Mouse (Mus musculus): ENCODE results near the gene Apol8. TPM values are rescaled to one million over a fixed set of nuclear protein-coding genes. Genes with fewer than 3 reads are reported as not detected.
"Not testable (repeated sequence)": the region's sequence is repeated elsewhere in the genome, so short reads cannot be mapped to it uniquely, and the experiment has no call there.

Gene Apol8
- polyA plus RNA-seq, 1 experiment from 2014 or later, result 0.26 TPM

- DNase-seq (ENCODE audit: low spot score), result peak; percentile 34
- no peak overlapping the region for H3K4me3 ChIP-seq (ENCODE audit: low read depth, low read length)
- no peaks in the 10 kb centered on the region for H3K9me3 ChIP-seq (ENCODE audit: low read length)
- no peaks in the 10 kb centered on the region for H3K27me3 ChIP-seq (replicated peaks; ENCODE audit: insufficient read depth, low read length)
- TF ChIP-seq EP300 (IDR thresholded peaks at IDR 0.05) (no peak), CTCF (IDR thresholded peaks at IDR 0.05) (peak; percentile 66)
- no peak overlapping the region for H3K4me2 ChIP-seq (replicated peaks; ENCODE audit: low read depth, low read length)
- H3K4me1 ChIP-seq (ENCODE audit: insufficient read depth, low read depth, low read length), result no peaks in the 10 kb centered on the region
- ATAC-seq, result peak; percentile 59; the same call in 1 of the 2 replicates
- no peak overlapping the region for H3K9ac ChIP-seq (replicated peaks; ENCODE audit: low read depth)
- H3K27ac ChIP-seq (ENCODE audit: low read length), result no peak overlapping the region
- 68% methylated on average over 9 of the region's 9 CpGs for WGBS
- no peaks in the 10 kb centered on the region for H3K36me3 ChIP-seq (ENCODE audit: insufficient read depth, low read length)
Observed at GRCm38 (mm10) chr15:77740511-77741297, 16.1 kb downstream of the Apol8 start.

- not testable (repeated sequence) for H3K9me3 ChIP-seq (ENCODE audit: low read length); H3K36me3 ChIP-seq (ENCODE audit: insufficient read depth, low read length); H3K27ac ChIP-seq (ENCODE audit: low read length); H3K27me3 ChIP-seq (replicated peaks; ENCODE audit: insufficient read depth, low read length); H3K4me3 ChIP-seq (ENCODE audit: low read depth, low read length); DNase-seq (ENCODE audit: low spot score); H3K4me1 ChIP-seq (ENCODE audit: insufficient read depth, low read depth, low read length); ATAC-seq; H3K4me2 ChIP-seq (replicated peaks; ENCODE audit: low read depth, low read length); H3K9ac ChIP-seq (replicated peaks; ENCODE audit: low read depth)
- 30% methylated on average over 4 of the region's 4 CpGs for WGBS
Observed at GRCm38 (mm10) chr15:77733903-77734302, 22.9 kb downstream of the Apol8 start.

- ATAC-seq (peak; percentile 60; the same call in 1 of the 2 replicates), DNase-seq (ENCODE audit: low spot score) (peak; percentile 28)
- H3K4me1 ChIP-seq (ENCODE audit: insufficient read depth, low read depth, low read length); H3K9ac ChIP-seq (replicated peaks; ENCODE audit: low read depth); H3K4me3 ChIP-seq (ENCODE audit: low read depth, low read length); H3K27me3 ChIP-seq (replicated peaks; ENCODE audit: insufficient read depth, low read length); H3K9me3 ChIP-seq (ENCODE audit: low read length); H3K27ac ChIP-seq (ENCODE audit: low read length); H3K4me2 ChIP-seq (replicated peaks; ENCODE audit: low read depth, low read length); H3K36me3 ChIP-seq (ENCODE audit: insufficient read depth, low read length): not testable (repeated sequence)
- WGBS, result 47% methylated on average over 8 of the region's 8 CpGs
Observed at GRCm38 (mm10) chr15:77733380-77733779, 23.4 kb downstream of the Apol8 start.

- 64% methylated on average over 10 of the region's 10 CpGs for WGBS
- ATAC-seq; H3K4me2 ChIP-seq (replicated peaks; ENCODE audit: low read depth, low read length); H3K27ac ChIP-seq (ENCODE audit: low read length); H3K27me3 ChIP-seq (replicated peaks; ENCODE audit: insufficient read depth, low read length); H3K9me3 ChIP-seq (ENCODE audit: low read length); H3K4me3 ChIP-seq (ENCODE audit: low read depth, low read length); H3K9ac ChIP-seq (replicated peaks; ENCODE audit: low read depth); H3K36me3 ChIP-seq (ENCODE audit: insufficient read depth, low read length); DNase-seq (ENCODE audit: low spot score); H3K4me1 ChIP-seq (ENCODE audit: insufficient read depth, low read depth, low read length): not testable (repeated sequence)
Observed at GRCm38 (mm10) chr15:77732851-77733250, 24.0 kb downstream of the Apol8 start.

GRCm38 (mm10) chr15:77731605-77732004 is 25.2 kb downstream of the Apol8 start:
- no peaks in the 10 kb centered on the region for H3K27me3 ChIP-seq (replicated peaks; ENCODE audit: insufficient read depth, low read length)
- 86% methylated on average over 5 of the region's 5 CpGs for WGBS

GRCm38 (mm10) chr15:77728739-77729138 is 28.1 kb downstream of the Apol8 start, which contains the start of gene Apol9b:
Apol9b (plus strand) TSS chr15:77729039.
- not testable (repeated sequence) for H3K4me1 ChIP-seq (ENCODE audit: insufficient read depth, low read depth, low read length); ATAC-seq; H3K27ac ChIP-seq (ENCODE audit: low read length); H3K4me3 ChIP-seq (ENCODE audit: low read depth, low read length); DNase-seq (ENCODE audit: low spot score); H3K27me3 ChIP-seq (replicated peaks; ENCODE audit: insufficient read depth, low read length); H3K4me2 ChIP-seq (replicated peaks; ENCODE audit: low read depth, low read length); H3K9me3 ChIP-seq (ENCODE audit: low read length); H3K9ac ChIP-seq (replicated peaks; ENCODE audit: low read depth); H3K36me3 ChIP-seq (ENCODE audit: insufficient read depth, low read length)
- WGBS, result 100% methylated on average over 1 of the region's 4 CpGs

More at GRCm38 (mm10) chr15:77731605-77732004, 25.2 kb downstream of the Apol8 start:
- no peak overlapping the region for H3K9ac ChIP-seq (replicated peaks; ENCODE audit: low read depth)
- no peaks in the 10 kb centered on the region for H3K36me3 ChIP-seq (ENCODE audit: insufficient read depth, low read length)
- DNase-seq (ENCODE audit: low spot score) (no peak), ATAC-seq (no peak)
- no peak overlapping the region for H3K27ac ChIP-seq (ENCODE audit: low read length)
- no peaks in the 10 kb centered on the region for H3K9me3 ChIP-seq (ENCODE audit: low read length)
- TF ChIP-seq EP300 (IDR thresholded peaks at IDR 0.05), result no peak
- TF ChIP-seq CTCF (IDR thresholded peaks at IDR 0.05), result no peak
- no peak overlapping the region for H3K4me2 ChIP-seq (replicated peaks; ENCODE audit: low read depth, low read length)
- no peaks in the 10 kb centered on the region for H3K4me1 ChIP-seq (ENCODE audit: insufficient read depth, low read depth, low read length)
- no peak overlapping the region for H3K4me3 ChIP-seq (ENCODE audit: low read depth, low read length)

- H3K36me3 ChIP-seq (ENCODE audit: insufficient read depth, low read length); H3K27me3 ChIP-seq (replicated peaks; ENCODE audit: insufficient read depth, low read length); ATAC-seq; H3K9ac ChIP-seq (replicated peaks; ENCODE audit: low read depth); H3K27ac ChIP-seq (ENCODE audit: low read length); DNase-seq (ENCODE audit: low spot score); H3K4me1 ChIP-seq (ENCODE audit: insufficient read depth, low read depth, low read length); H3K4me3 ChIP-seq (ENCODE audit: low read depth, low read length); H3K4me2 ChIP-seq (replicated peaks; ENCODE audit: low read depth, low read length); H3K9me3 ChIP-seq (ENCODE audit: low read length): not testable (repeated sequence)
- 67% methylated on average over 3 of the region's 3 CpGs for WGBS
Observed at GRCm38 (mm10) chr15:77727745-77728144, 29.1 kb downstream of the Apol8 start.

Measured in lung, postnatal 0 days (tissue).